Mouse (Mus musculus): Measurements from ENCODE around the gene Prr23a3. TPM values are rescaled to one million over a fixed set of nuclear protein-coding genes. Genes with fewer than 3 reads are reported as not detected.

The Prr23a3 gene
- polyA plus RNA-seq, 1 experiment from 2014 or later: not detected

DNA sequence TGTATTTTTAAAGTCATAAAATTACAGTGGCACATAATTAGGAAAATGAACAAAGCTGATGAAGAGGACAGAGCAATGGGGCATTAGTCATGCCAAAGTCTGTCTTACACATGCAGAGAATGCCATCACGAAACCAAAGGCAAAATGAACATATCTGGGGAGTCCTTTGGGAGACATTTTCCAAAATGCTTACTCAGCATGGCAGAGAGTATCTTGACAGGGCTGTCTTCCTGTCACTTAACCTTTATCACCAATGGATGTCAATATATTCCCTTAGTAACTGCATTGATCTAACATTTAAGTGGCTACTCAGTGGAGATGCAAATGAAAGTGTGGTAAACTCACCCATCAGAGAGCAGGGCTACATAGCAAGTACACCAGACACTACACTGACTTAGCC lies 36.9 kb downstream of the Prr23a3 start:
- H3K4me3 ChIP-seq: no peak overlapping the region
- no peaks in the 10 kb centered on the region for H3K27me3 ChIP-seq
- H3K9me3 ChIP-seq: no peaks in the 10 kb centered on the region; the same call in 1 of the 2 replicates
- ATAC-seq (ENCODE audit: borderline replicate concordance, extremely low read depth, low FRiP score, low TSS enrichment): no peak
- no peak overlapping the region for H3K27ac ChIP-seq
- no peaks in the 10 kb centered on the region for H3K36me3 ChIP-seq
- H3K9ac ChIP-seq: no peak overlapping the region
- no peaks in the 10 kb centered on the region for H3K4me1 ChIP-seq
- H3K4me2 ChIP-seq: no peak overlapping the region
- 82% methylated on average over 1 of the region's 1 CpGs for WGBS

- 88% methylated on average over 2 of the region's 2 CpGs for WGBS
- no peak for ATAC-seq (ENCODE audit: borderline replicate concordance, extremely low read depth, low FRiP score, low TSS enrichment)
- H3K4me2 ChIP-seq: no peak within 1 kb of the TSS
- H3K9ac ChIP-seq: no peak within 1 kb of the TSS
- H3K4me1 ChIP-seq: no peaks in the 10 kb centered on the region
- H3K27me3 ChIP-seq: no peaks in the 10 kb centered on the region
- H3K4me3 ChIP-seq: no peak within 1 kb of the TSS
- H3K9me3 ChIP-seq: no peaks in the 10 kb centered on the region
- no peaks in the 10 kb centered on the region for H3K36me3 ChIP-seq
- no peak within 1 kb of the TSS for H3K27ac ChIP-seq
These were observed 38.3 kb downstream of the Prr23a3 start, which contains the start of gene 7420426K07Rik for GRCm38 (mm10) chr9:98902819-98903218. TSS of gene 7420426K07Rik (plus strand) at chr9:98903119.

Other genes starting within 250 kb of the Prr23a3 start
- gene Prr23a1, start 22.3 kb upstream of the Prr23a3 start, polyA plus RNA-seq (2015; fragmentation: Nextera tagmentation; extraction: Ambion mirVana): not detected in 2 replicates
- gene Prr23a2, start 8.3 kb upstream of the Prr23a3 start, polyA plus RNA-seq (2015; fragmentation: Nextera tagmentation; extraction: Ambion mirVana): not detected in 2 replicates
- not detected in 2 replicates for gene 7420426K07Rik, start 38.4 kb downstream of the Prr23a3 start, polyA plus RNA-seq (2015; fragmentation: Nextera tagmentation; extraction: Ambion mirVana)
- gene Foxl2, start 90.5 kb downstream of the Prr23a3 start, polyA plus RNA-seq (2015; fragmentation: Nextera tagmentation; extraction: Ambion mirVana): not detected in 2 replicates
- 42.3 and 42.9 TPM in 2 replicates for gene Faim, start 121.6 kb downstream of the Prr23a3 start, polyA plus RNA-seq (2015; fragmentation: Nextera tagmentation; extraction: Ambion mirVana)
- not detected in 2 replicates for gene Gm1123, start 170.9 kb downstream of the Prr23a3 start, polyA plus RNA-seq (2015; fragmentation: Nextera tagmentation; extraction: Ambion mirVana)

All from lung, embryonic 15.5 days (tissue).